Mouse (Mus musculus) embryo, embryonic 9.5 days (tissue): Measurements from ENCODE around the gene Olfr20.
"Not testable (repeated sequence)": the region's sequence is repeated elsewhere in the genome, so short reads cannot be mapped to it uniquely, and the experiment has no call there.

Experiments used
- DNase-seq: peaks from one replicate; pipeline ENCODE4 v3.0.0-alpha.2; 2017; ENCODE audit errors: extremely low spot score

Olfr20 gene

GRCm38 (mm10) chr11:73350483-73350882 is at the start of gene Olfr20:
Gene Olfr20, plus strand, starts transcription at chr11:73350783.
- DNase-seq = no peak

GRCm38 (mm10) chr11:73303123-73303522 is 47.5 kb upstream of the Olfr20 start:
- no peak for DNase-seq

GRCm38 (mm10) chr11:73315961-73316360 is 34.6 kb upstream of the Olfr20 start:
- DNase-seq = no peak

- DNase-seq = not testable (repeated sequence)
These were observed 32.0 kb upstream of the Olfr20 start for GRCm38 (mm10) chr11:73318581-73318980.

- not testable (repeated sequence) for DNase-seq
These were observed 29.5 kb upstream of the Olfr20 start for GRCm38 (mm10) chr11:73321064-73321463.

GRCm38 (mm10) chr11:73323906-73324830 is 26.4 kb upstream of the Olfr20 start:
- DNase-seq = no peak

GRCm38 (mm10) chr11:73326485-73326886 is 24.1 kb upstream of the Olfr20 start:
- no peak for DNase-seq

- DNase-seq = no peak
These were observed 23.2 kb upstream of the Olfr20 start for GRCm38 (mm10) chr11:73327361-73327760.

GRCm38 (mm10) chr11:73329442-73329841 is 21.1 kb upstream of the Olfr20 start, which contains the start of the genes Aspa, Gm49340 and Spata22:
Gene Aspa, minus strand, starts transcription at chr11:73329596.
Gene Gm49340, plus strand, starts transcription at chr11:73329741.
Gene Spata22, plus strand, starts transcription at chr11:73329741.
- no peak for DNase-seq

GRCm38 (mm10) chr11:73333357-73333756 is 17.2 kb upstream of the Olfr20 start:
- no peak for DNase-seq

- no peak for DNase-seq
These were observed 13.7 kb upstream of the Olfr20 start for GRCm38 (mm10) chr11:73336919-73337318.

- no peak for DNase-seq
These were observed 20.4 kb downstream of the Olfr20 start, which contains the start of gene Olfr376 for GRCm38 (mm10) chr11:73370946-73371345. Gene Olfr376, plus strand, starts transcription at chr11:73371246.

- DNase-seq = no peak
These were observed 44.8 kb downstream of the Olfr20 start for GRCm38 (mm10) chr11:73395374-73395773.

GRCm38 (mm10) chr11:73399514-73399913 is 48.9 kb downstream of the Olfr20 start, which contains the start of gene Olfr1:
Gene Olfr1, minus strand, starts transcription at chr11:73399614.
- no peak for DNase-seq
